Mouse (Mus musculus) thymus, adult 2 months (tissue): ENCODE results near the gene Kank4. TPM values are rescaled to one million over a fixed set of nuclear protein-coding genes. Genes with fewer than 3 reads are reported as not detected.
"Not testable (repeated sequence)": the region's sequence is repeated elsewhere in the genome, so short reads cannot be mapped to it uniquely, and the experiment has no call there.

ENCODE experiments used
- DNase-seq: peaks from one replicate; pipeline ENCODE4 v3.0.0; 2021
- H3K27ac ChIP-seq: fragments of 200-500 bp; 2 replicates; pipeline ENCODE4 v1.5.1; 2012; ENCODE audit warnings: low read length, control low read depth; ENCODE audit not compliant: control insufficient read depth, insufficient read depth
- H3K27me3 ChIP-seq: fragments of 200-500 bp; 2 replicates; pipeline ENCODE4 v1.6.1; 2012; ENCODE audit warnings: mild to moderate bottlenecking, low read length, moderate library complexity, mixed read lengths; ENCODE audit not compliant: control insufficient read depth, insufficient read depth
- H3K36me3 ChIP-seq: fragments of 200-500 bp; 2 replicates; pipeline ENCODE4 v1.6.1; 2012; ENCODE audit warnings: mild to moderate bottlenecking, low read length, moderate library complexity; ENCODE audit not compliant: control insufficient read depth, insufficient read depth
- H3K4me1 ChIP-seq: fragments of 200-500 bp; replicated peaks from 2 replicates; pipeline ENCODE4 v1.6.1; 2012; ENCODE audit warnings: low read length; ENCODE audit not compliant: control insufficient read depth, insufficient read depth
- H3K4me3 ChIP-seq: fragments of 200-500 bp; 2 replicates; pipeline ENCODE4 v1.5.1; 2012; ENCODE audit warnings: mild to moderate bottlenecking, low read length, control low read depth, moderate library complexity; ENCODE audit not compliant: control insufficient read depth, insufficient read depth
- CTCF ChIP-seq: fragments of 200-500 bp; IDR thresholded peaks from 2 replicates; pipeline ENCODE4 v1.5.1; 2012; ENCODE audit warnings: mild to moderate bottlenecking, control low read depth, low read length, moderate library complexity, borderline replicate concordance; ENCODE audit not compliant: control insufficient read depth, poor library complexity, insufficient read depth; ENCODE audit errors: extremely low read depth
- POLR2A ChIP-seq: fragments of 200-500 bp; IDR thresholded peaks from 2 replicates; pipeline ENCODE4 v1.6.1; 2012; ENCODE audit warnings: mild to moderate bottlenecking, low read length, control low read depth, moderate library complexity; ENCODE audit not compliant: control insufficient read depth, poor library complexity, insufficient read depth; ENCODE audit errors: extremely low read depth
- WGBS: fragments of 180-500 bp; shearing (Covaris S2); methylation state at CpG from one replicate; pipeline ENCODE4 v1.1.7; 2018; 5-methylcytosine and 5-hydroxymethylcytosine counted together
- polyA plus RNA-seq: library from polyadenylated mRNA; depleted of rRNA; stranded (reverse); fragments of >200 nt; gene quantifications from 2 replicates; pipeline ENCODE4 v1.2.3, GENCODE M21; 2012

The Kank4 gene
- polyA plus RNA-seq, 1 experiment: 0.31 TPM

- H3K4me3 ChIP-seq: no peak overlapping the region
- no peak for DNase-seq
- no peaks in the 10 kb centered on the region for H3K36me3 ChIP-seq
- no peak overlapping the region for H3K27ac ChIP-seq
- H3K27me3 ChIP-seq: no peaks in the 10 kb centered on the region
- TF ChIP-seq POLR2A (no peak), CTCF (no peak)
- 92% methylated on average over 4 of the region's 4 CpGs for WGBS
- no peaks in the 10 kb centered on the region for H3K4me1 ChIP-seq
These were observed 36.6 kb upstream of the Kank4 start for GRCm38 (mm10) chr4:98853926-98854325.

GRCm38 (mm10) chr4:98850485-98850884 is 33.1 kb upstream of the Kank4 start:
- not testable (repeated sequence) for DNase-seq, H3K4me1 ChIP-seq, H3K27ac ChIP-seq, H3K4me3 ChIP-seq, H3K36me3 ChIP-seq, H3K27me3 ChIP-seq
- 33% methylated on average over 1 of the region's 1 CpGs for WGBS

- TF ChIP-seq CTCF (no peak), POLR2A (no peak)
- Histone ChIP-seq H3K27ac (no peak overlapping the region), H3K4me3 (no peak overlapping the region), H3K4me1 (0 out of 2 replicates have a peak, but pooled peaks cover 2% of the 10 kb centered on the region), H3K27me3 (no peaks in the 10 kb centered on the region), H3K36me3 (no peaks in the 10 kb centered on the region)
- no peak for DNase-seq
- WGBS: 82% methylated on average over 6 of the region's 6 CpGs
These were observed 30.0 kb upstream of the Kank4 start for GRCm38 (mm10) chr4:98847120-98847885.

GRCm38 (mm10) chr4:98846396-98846795 is 29.1 kb upstream of the Kank4 start:
- DNase-seq: no peak
- Histone ChIP-seq H3K27me3 (no peaks in the 10 kb centered on the region), H3K4me1 (0 out of 2 replicates have a peak, but pooled peaks cover 2% of the 10 kb centered on the region), H3K4me3 (no peak overlapping the region), H3K36me3 (no peaks in the 10 kb centered on the region), H3K27ac (no peak overlapping the region)
- 70% methylated on average over 3 of the region's 3 CpGs for WGBS
- TF ChIP-seq CTCF (no peak), POLR2A (no peak)

GRCm38 (mm10) chr4:98845687-98846125 is 28.4 kb upstream of the Kank4 start:
- no peak overlapping the region for H3K27ac ChIP-seq
- no peak for DNase-seq

GRCm38 (mm10) chr4:98845201-98845600 is 27.9 kb upstream of the Kank4 start:
- no peaks in the 10 kb centered on the region for H3K36me3 ChIP-seq
- 0 out of 2 replicates have a peak, but pooled peaks cover 2% of the 10 kb centered on the region for H3K4me1 ChIP-seq
- no peak overlapping the region for H3K4me3 ChIP-seq
- 78% methylated on average over 4 of the region's 4 CpGs for WGBS
- no peaks in the 10 kb centered on the region for H3K27me3 ChIP-seq
- no peak for TF ChIP-seq CTCF
- TF ChIP-seq POLR2A: no peak
- no peak overlapping the region for H3K27ac ChIP-seq
- no peak for DNase-seq

More at GRCm38 (mm10) chr4:98845687-98846125, 28.4 kb upstream of the Kank4 start:
- H3K27me3 ChIP-seq: no peaks in the 10 kb centered on the region
- H3K4me3 ChIP-seq: no peak overlapping the region
- 0 out of 2 replicates have a peak, but pooled peaks cover 2% of the 10 kb centered on the region for H3K4me1 ChIP-seq
- H3K36me3 ChIP-seq: no peaks in the 10 kb centered on the region
- TF ChIP-seq POLR2A (no peak), CTCF (no peak)
- WGBS: 85% methylated on average over 8 of the region's 8 CpGs

GRCm38 (mm10) chr4:98843906-98844597 is 26.7 kb upstream of the Kank4 start:
- Histone ChIP-seq H3K4me3 (no peak overlapping the region), H3K27me3 (no peaks in the 10 kb centered on the region), H3K27ac (no peak overlapping the region), H3K4me1 (0 out of 2 replicates have a peak, but pooled peaks cover 2% of the 10 kb centered on the region), H3K36me3 (no peaks in the 10 kb centered on the region)
- no peak for DNase-seq
- WGBS: 83% methylated on average over 7 of the region's 7 CpGs
- TF ChIP-seq POLR2A: no peak
- no peak for TF ChIP-seq CTCF

- not testable (repeated sequence) for H3K4me3 ChIP-seq, H3K27ac ChIP-seq, DNase-seq, H3K4me1 ChIP-seq, H3K36me3 ChIP-seq, H3K27me3 ChIP-seq
- 95% methylated on average over 6 of the region's 6 CpGs for WGBS
These were observed 23.9 kb upstream of the Kank4 start for GRCm38 (mm10) chr4:98841251-98841650.
